Mouse (Mus musculus): ENCODE measurements around the gene Ccdc124.

Gene Ccdc124

DNA sequence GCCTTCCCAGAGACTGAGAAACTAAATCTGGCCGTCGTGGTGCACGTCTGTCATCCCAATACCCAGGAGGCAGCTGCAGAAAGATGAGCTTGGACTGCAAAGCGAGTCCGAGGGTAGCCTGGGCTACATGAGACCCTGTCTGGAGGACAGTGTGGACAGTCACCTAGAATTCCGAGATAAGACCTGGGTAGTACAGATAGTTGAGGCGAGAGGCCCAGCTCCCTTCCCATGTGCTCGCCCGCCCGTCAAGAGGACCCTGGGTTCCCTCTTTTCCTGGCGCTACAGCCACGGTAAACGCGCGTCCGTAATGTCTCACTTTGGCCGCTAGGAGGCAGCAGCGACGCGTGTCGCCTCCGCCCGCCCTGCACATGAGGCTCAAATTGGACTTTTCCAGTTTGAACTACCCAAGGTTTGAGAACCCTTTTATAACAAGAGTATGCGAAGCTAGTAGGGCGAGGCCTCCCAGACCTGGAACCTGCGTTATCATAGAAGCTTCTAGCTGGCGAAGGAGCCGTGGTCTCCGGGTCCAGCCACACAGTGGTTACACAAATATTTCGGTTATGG is 52.3 kb downstream of the Ccdc124 start:
- DNase-seq (ENCODE audit: low spot score) = no peak

GRCm38 (mm10) chr8:70820101-70820935 is 53.4 kb downstream of the Ccdc124 start:
- DNase-seq (ENCODE audit: low spot score) = peak; percentile 59

All from ovary, adult 18-20 months (tissue).